Mouse (Mus musculus) effector memory CD4-positive, alpha-beta T cell, adult 7 months (primary cell): Measurements from ENCODE around the gene Slc22a17. TPM values are rescaled to one million over a fixed set of nuclear protein-coding genes. Genes with fewer than 3 reads are reported as not detected.

Experiments
- polyA plus RNA-seq: library from polyadenylated mRNA; unstranded; fragments of 100-300 nt; shearing (Covaris generic); gene quantifications from one replicate; pipeline ENCODE4 v1.2.1, GENCODE M21; 2017

Slc22a17 gene
- polyA plus RNA-seq = 1.5 TPM

GRCm38 (mm10) chr14:54912886-54913285 is at the start of gene Slc22a17:
Slc22a17 (minus strand) TSS chr14:54913132.

GRCm38 (mm10) chr14:54935904-54936830 is 23.2 kb upstream of the Slc22a17 start, which contains the start of gene Cmtm5:
Cmtm5 (plus strand) TSS chr14:54936261.

GRCm38 (mm10) chr14:54932645-54933150 is 19.8 kb upstream of the Slc22a17 start, which contains the start of gene Il25:
Il25 (plus strand) TSS chr14:54932695.

GRCm38 (mm10) chr14:54925349-54926342 is 12.7 kb upstream of the Slc22a17 start, which contains the start of gene Efs:
Efs (minus strand) TSS chr14:54926126.

GRCm38 (mm10) chr14:54892200-54892599 is 20.7 kb downstream of the Slc22a17 start, which contains the start of gene Pabpn1:
Pabpn1 (plus strand) TSS chr14:54892500.

GRCm38 (mm10) chr14:54883154-54884021 is 29.5 kb downstream of the Slc22a17 start, which contains the start of the genes Bcl2l2 and Gm20521:
Bcl2l2 (plus strand) TSS chr14:54883377.
Gm20521 (plus strand) TSS chr14:54883441.

GRCm38 (mm10) chr14:54877048-54877715 is 35.8 kb downstream of the Slc22a17 start, which contains the start of gene Ppp1r3e:
Ppp1r3e (minus strand) TSS chr14:54877550.

GRCm38 (mm10) chr14:54870861-54871260 is 42.1 kb downstream of the Slc22a17 start, which contains the start of gene Homez:
Homez (minus strand) TSS chr14:54870961.

Other genes starting within 250 kb of the Slc22a17 start
- gene 1700123O20Rik, start 226.9 kb downstream of the Slc22a17 start, polyA plus RNA-seq = 63.8 TPM
- 84.6 TPM for gene Acin1, start 226.2 kb downstream of the Slc22a17 start, polyA plus RNA-seq
- 0.20 TPM for gene Gm29776, start 214.3 kb downstream of the Slc22a17 start, polyA plus RNA-seq
- not detected for gene Cebpe, start 201.0 kb downstream of the Slc22a17 start, polyA plus RNA-seq
- gene Slc7a8, start 131.2 kb downstream of the Slc22a17 start, polyA plus RNA-seq = 0.09 TPM
- gene Rnf212b, start 99.0 kb downstream of the Slc22a17 start, polyA plus RNA-seq = not detected
- gene Homez, start 42.2 kb downstream of the Slc22a17 start, polyA plus RNA-seq = 5.7 TPM
- 1.5 TPM for gene Ppp1r3e, start 35.6 kb downstream of the Slc22a17 start, polyA plus RNA-seq
- gene Bcl2l2, start 29.8 kb downstream of the Slc22a17 start, polyA plus RNA-seq = not detected
- not detected for gene Gm20521, start 29.7 kb downstream of the Slc22a17 start, polyA plus RNA-seq
- gene Pabpn1, start 20.6 kb downstream of the Slc22a17 start, polyA plus RNA-seq = 162 TPM
- gene Efs, start 13.0 kb upstream of the Slc22a17 start, polyA plus RNA-seq = 0.26 TPM
- 0.37 TPM for gene Il25, start 19.6 kb upstream of the Slc22a17 start, polyA plus RNA-seq
- 1.5 TPM for gene Cmtm5, start 23.1 kb upstream of the Slc22a17 start, polyA plus RNA-seq
- gene Myh6, start 53.8 kb upstream of the Slc22a17 start, polyA plus RNA-seq = 0.06 TPM
- not detected for gene Gm17428, start 63.8 kb upstream of the Slc22a17 start, polyA plus RNA-seq
- not detected for gene Myh7, start 81.5 kb upstream of the Slc22a17 start, polyA plus RNA-seq
- gene Ngdn, start 102.3 kb upstream of the Slc22a17 start, polyA plus RNA-seq = 124 TPM
- gene Zfhx2, start 179.2 kb upstream of the Slc22a17 start, polyA plus RNA-seq = 14.4 TPM
- 19.3 TPM for gene Thtpa, start 181.7 kb upstream of the Slc22a17 start, polyA plus RNA-seq
- 170 TPM for gene Ap1g2, start 193.5 kb upstream of the Slc22a17 start, polyA plus RNA-seq
- 0.16 TPM for gene Jph4, start 203.8 kb upstream of the Slc22a17 start, polyA plus RNA-seq